Mouse (Mus musculus) ES-CJ7 (cell line): ENCODE data around the gene Fnbp1.
"Not testable (repeated sequence)": the region's sequence is repeated elsewhere in the genome, so short reads cannot be mapped to it uniquely, and the experiment has no call there.

Experiments
- DNase-seq: peaks from one replicate; pipeline ENCODE4 v3.0.0; 2011; ENCODE audit warnings: low read depth, low spot score

Fnbp1 gene

GRCm38 (mm10) chr2:31141867-31142454 is at the start of gene Fnbp1:
Gene Fnbp1 (minus strand): TSS chr2:31142008.
- DNase-seq = peak; percentile 79

GRCm38 (mm10) chr2:31189654-31190053 is 47.8 kb upstream of the Fnbp1 start:
- no peak for DNase-seq

GRCm38 (mm10) chr2:31188691-31189090 is 46.9 kb upstream of the Fnbp1 start:
- DNase-seq = no peak

GRCm38 (mm10) chr2:31183830-31184229 is 42.0 kb upstream of the Fnbp1 start:
- no peak for DNase-seq

GRCm38 (mm10) chr2:31182786-31183330 is 41.0 kb upstream of the Fnbp1 start:
- DNase-seq = no peak

GRCm38 (mm10) chr2:31180081-31180551 is 38.3 kb upstream of the Fnbp1 start:
- DNase-seq = no peak

- no peak for DNase-seq
These were observed 37.7 kb upstream of the Fnbp1 start for GRCm38 (mm10) chr2:31179471-31179870.

GRCm38 (mm10) chr2:31178593-31178992 is 36.8 kb upstream of the Fnbp1 start:
- not testable (repeated sequence) for DNase-seq

GRCm38 (mm10) chr2:31173290-31173689 is 31.5 kb upstream of the Fnbp1 start:
- DNase-seq = peak; percentile 78

- peak; percentile 58 for DNase-seq
These were observed 30.7 kb upstream of the Fnbp1 start for GRCm38 (mm10) chr2:31172536-31172935.

- no peak for DNase-seq
These were observed 30.2 kb upstream of the Fnbp1 start for GRCm38 (mm10) chr2:31172001-31172400.

- no peak for DNase-seq
These were observed 28.4 kb upstream of the Fnbp1 start for GRCm38 (mm10) chr2:31170164-31170563.

GRCm38 (mm10) chr2:31169001-31169400 is 27.2 kb upstream of the Fnbp1 start:
- DNase-seq = peak; percentile 42

- DNase-seq = not testable (repeated sequence)
These were observed 25.8 kb upstream of the Fnbp1 start for GRCm38 (mm10) chr2:31167571-31167970.

GRCm38 (mm10) chr2:31165529-31165928 is 23.7 kb upstream of the Fnbp1 start:
- DNase-seq = peak; percentile 49

GRCm38 (mm10) chr2:31164841-31165455 is 23.1 kb upstream of the Fnbp1 start:
- peak; percentile 71 for DNase-seq

- peak; percentile 98 for DNase-seq
These were observed 21.7 kb upstream of the Fnbp1 start for GRCm38 (mm10) chr2:31163361-31164118.

GRCm38 (mm10) chr2:31161620-31162019 is 19.8 kb upstream of the Fnbp1 start:
- peak; percentile 59 for DNase-seq

GRCm38 (mm10) chr2:31160147-31160920 is 18.5 kb upstream of the Fnbp1 start:
- DNase-seq = no peak

GRCm38 (mm10) chr2:31156846-31157245 is 15.0 kb upstream of the Fnbp1 start:
- no peak for DNase-seq
